Mouse (Mus musculus): ENCODE measurements around the gene Kdm4b. TPM values are rescaled to one million over a fixed set of nuclear protein-coding genes. Genes with fewer than 3 reads are reported as not detected.

The Kdm4b gene
- 72.1 TPM for polyA plus RNA-seq (2017; shearing (Covaris generic))

GRCm38 (mm10) chr17:56325450-56326152, at the start of gene Kdm4b:
Kdm4b (plus strand) TSS chr17:56326062.

GRCm38 (mm10) chr17:56276643-56277566, 49.0 kb upstream of the Kdm4b start, which contains the start of gene Ticam1:
Ticam1 (minus strand) TSS chr17:56276786.

GRCm38 (mm10) chr17:56292531-56293222, 33.2 kb upstream of the Kdm4b start, which contains the start of gene Plin3:
Plin3 (minus strand) TSS chr17:56292873.

GRCm38 (mm10) chr17:56300186-56300585, 25.7 kb upstream of the Kdm4b start, which contains the start of gene Arrdc5:
Arrdc5 (minus strand) TSS chr17:56300286.

GRCm38 (mm10) chr17:56303160-56303846, 22.6 kb upstream of the Kdm4b start, which contains the start of gene Uhrf1:
Uhrf1 (plus strand) TSS chr17:56303321.

Other genes starting within 250 kb of the Kdm4b start
- 159 TPM for gene Hdgfl2, start 246.4 kb upstream of the Kdm4b start, polyA plus RNA-seq (2017; shearing (Covaris generic))
- gene Plin4, start 216.3 kb upstream of the Kdm4b start, polyA plus RNA-seq (2017; shearing (Covaris generic)) = not detected
- gene Plin5, start 208.5 kb upstream of the Kdm4b start, polyA plus RNA-seq (2017; shearing (Covaris generic)) = not detected
- not detected for gene Lrg1, start 204.1 kb upstream of the Kdm4b start, polyA plus RNA-seq (2017; shearing (Covaris generic))
- not detected for gene Sema6b, start 185.7 kb upstream of the Kdm4b start, polyA plus RNA-seq (2017; shearing (Covaris generic))
- 21.5 TPM for gene Tnfaip8l1, start 163.6 kb upstream of the Kdm4b start, polyA plus RNA-seq (2017; shearing (Covaris generic))
- gene Mydgf, start 142.1 kb upstream of the Kdm4b start, polyA plus RNA-seq (2017; shearing (Covaris generic)) = 44.1 TPM
- 44.3 TPM for gene Dpp9, start 107.2 kb upstream of the Kdm4b start, polyA plus RNA-seq (2017; shearing (Covaris generic))
- gene Fem1a, start 69.3 kb upstream of the Kdm4b start, polyA plus RNA-seq (2017; shearing (Covaris generic)) = 12.8 TPM
- gene Ticam1, start 49.3 kb upstream of the Kdm4b start, polyA plus RNA-seq (2017; shearing (Covaris generic)) = 2.0 TPM
- 9.7 TPM for gene Plin3, start 33.2 kb upstream of the Kdm4b start, polyA plus RNA-seq (2017; shearing (Covaris generic))
- not detected for gene Arrdc5, start 25.8 kb upstream of the Kdm4b start, polyA plus RNA-seq (2017; shearing (Covaris generic))
- gene Uhrf1, start 22.7 kb upstream of the Kdm4b start, polyA plus RNA-seq (2017; shearing (Covaris generic)) = 2.9 TPM
- gene Ptprs, start 150.4 kb downstream of the Kdm4b start, polyA plus RNA-seq (2017; shearing (Covaris generic)) = 4.4 TPM
- gene Znrf4, start 186.4 kb downstream of the Kdm4b start, polyA plus RNA-seq (2017; shearing (Covaris generic)) = not detected
- 0.55 TPM for gene Gm20219, start 228.3 kb downstream of the Kdm4b start, polyA plus RNA-seq (2017; shearing (Covaris generic))

Data from naive thymus-derived CD4-positive, alpha-beta T cell, adult 5 months (primary cell).